Mouse (Mus musculus): ENCODE measurements around the gene Sgip1.

Sgip1 gene

GRCm38 (mm10) chr4:102979385-102979784 lies 238.3 kb downstream of the Sgip1 start:
- no peak for DNase-seq

GRCm38 (mm10) chr4:102981709-102982108 lies 240.6 kb downstream of the Sgip1 start:
- no peak for DNase-seq

- DNase-seq = no peak
Measured at GRCm38 (mm10) chr4:102986173-102986572, 245.1 kb downstream of the Sgip1 start.

- DNase-seq = peak; percentile 61
Measured at GRCm38 (mm10) chr4:102986917-102987316, 245.8 kb downstream of the Sgip1 start.

GRCm38 (mm10) chr4:102987325-102987724 lies 246.2 kb downstream of the Sgip1 start:
- DNase-seq = no peak

- DNase-seq = no peak
Measured at GRCm38 (mm10) chr4:102987756-102988155, 246.7 kb downstream of the Sgip1 start.

DNA sequence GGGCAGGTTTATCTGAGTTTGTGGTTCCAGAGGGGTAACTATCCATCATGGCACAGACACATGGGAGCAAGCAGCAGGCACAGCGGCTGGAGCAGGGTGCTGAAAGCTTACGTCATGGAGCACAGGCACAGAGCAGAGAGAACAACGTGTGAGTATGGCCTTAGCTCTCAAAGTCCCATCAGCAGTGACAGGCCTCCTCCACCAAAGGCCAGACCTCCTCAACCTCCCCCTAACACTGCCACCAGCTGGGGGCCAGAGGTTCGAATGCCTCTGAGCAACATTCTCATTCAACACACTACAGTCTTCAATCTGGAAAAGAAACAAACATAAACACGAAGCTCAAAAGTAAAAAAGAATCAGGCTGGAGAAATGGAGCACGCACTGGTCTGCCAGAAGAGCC lies 247.4 kb downstream of the Sgip1 start:
- no peak for DNase-seq

DNA sequence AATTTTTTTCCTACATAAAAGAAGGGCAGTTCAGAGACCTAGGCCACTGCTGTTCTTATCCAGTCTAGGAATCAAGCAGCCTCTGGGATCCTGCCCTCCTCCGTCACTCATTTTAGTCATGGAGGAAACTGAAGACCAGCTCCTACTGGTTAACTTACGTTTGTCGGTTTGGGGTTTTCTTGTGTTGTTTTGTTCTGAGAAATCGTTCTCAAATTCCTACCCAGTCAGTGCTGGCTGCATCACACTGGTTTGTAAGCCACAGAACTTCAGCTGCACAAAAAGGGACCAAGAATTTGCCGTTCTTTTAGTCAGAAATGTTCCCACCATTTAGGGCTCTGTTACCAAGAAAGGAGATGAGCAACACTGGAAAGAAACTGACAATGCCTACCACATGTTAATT lies 248.3 kb downstream of the Sgip1 start:
- DNase-seq = no peak

- no peak for DNase-seq
Measured at GRCm38 (mm10) chr4:102990016-102990415, 248.9 kb downstream of the Sgip1 start.

- DNase-seq = no peak
Measured at GRCm38 (mm10) chr4:102990595-102991340, 249.7 kb downstream of the Sgip1 start.

DNA sequence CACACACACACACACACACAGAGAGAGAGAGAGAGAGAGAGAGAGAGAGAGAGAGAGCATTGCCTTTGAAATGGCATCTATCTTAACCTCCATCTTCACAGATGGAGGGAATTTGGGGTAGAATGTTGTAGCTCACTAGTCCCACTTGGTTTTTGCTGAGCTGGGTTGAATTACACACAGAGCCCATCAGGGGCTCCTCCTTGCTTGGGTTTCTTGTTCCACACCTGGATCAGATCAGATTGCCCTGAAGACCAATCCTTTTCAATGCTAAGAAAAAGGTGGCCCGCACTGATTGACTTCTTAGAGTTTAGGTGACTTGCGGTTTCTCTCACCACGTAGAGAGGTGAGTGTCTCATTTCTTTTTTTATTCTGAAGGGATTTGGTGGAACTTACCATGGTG lies 250.6 kb downstream of the Sgip1 start:
- no peak for DNase-seq

DNA sequence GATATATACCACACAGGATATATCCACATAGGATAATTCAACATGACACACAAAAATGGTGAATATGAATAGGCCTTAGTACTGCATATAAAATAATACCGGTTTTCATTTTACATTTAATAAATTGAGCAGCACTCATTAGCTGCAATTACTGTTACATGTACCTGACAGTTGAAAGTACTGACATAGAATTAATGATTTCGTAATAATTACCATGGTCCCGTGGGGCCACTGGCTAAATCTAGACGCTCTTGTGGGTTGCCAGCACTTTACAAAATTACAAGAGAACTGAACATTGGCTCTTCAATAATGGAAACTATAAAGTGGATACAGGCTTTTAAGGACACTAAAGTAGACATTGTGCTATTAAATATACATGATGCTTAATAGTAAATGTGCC lies 263.6 kb downstream of the Sgip1 start:
- no peak for DNase-seq

DNA sequence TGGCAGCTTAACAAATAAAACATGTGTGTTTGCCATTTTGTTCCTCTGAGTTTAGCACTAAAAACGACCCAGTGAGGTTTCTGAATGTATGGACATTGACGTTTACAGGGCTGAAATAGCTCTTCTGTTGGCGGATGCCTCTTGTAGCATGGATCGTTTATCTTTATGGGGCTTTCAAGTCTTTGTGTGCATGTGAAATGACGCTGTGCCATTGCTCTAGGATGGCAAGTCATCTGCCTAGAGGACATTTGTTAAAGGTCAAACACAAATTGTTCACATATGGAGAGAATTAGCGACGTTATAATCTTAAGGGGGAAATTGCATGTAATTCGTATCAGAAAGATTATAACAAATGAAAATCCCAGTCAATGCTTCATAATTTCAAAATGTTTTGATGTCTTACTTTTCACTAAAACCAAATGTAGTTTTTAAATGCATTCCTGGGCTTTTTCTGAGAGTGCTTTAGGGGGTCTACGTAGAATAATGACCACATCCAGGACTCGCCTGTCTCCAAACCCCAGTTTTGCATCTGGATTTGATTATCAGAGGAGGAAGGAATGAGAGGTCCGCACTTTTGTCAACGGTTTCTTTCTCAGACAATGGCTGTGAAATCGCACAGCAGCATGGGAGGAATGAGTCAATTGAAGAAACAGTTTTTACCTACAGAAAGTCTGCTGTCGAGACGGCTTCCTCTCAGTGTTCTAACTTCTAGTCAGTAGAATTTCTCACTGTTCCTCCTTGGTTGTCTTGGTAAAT lies 264.3 kb downstream of the Sgip1 start:
- DNase-seq = no peak

DNA sequence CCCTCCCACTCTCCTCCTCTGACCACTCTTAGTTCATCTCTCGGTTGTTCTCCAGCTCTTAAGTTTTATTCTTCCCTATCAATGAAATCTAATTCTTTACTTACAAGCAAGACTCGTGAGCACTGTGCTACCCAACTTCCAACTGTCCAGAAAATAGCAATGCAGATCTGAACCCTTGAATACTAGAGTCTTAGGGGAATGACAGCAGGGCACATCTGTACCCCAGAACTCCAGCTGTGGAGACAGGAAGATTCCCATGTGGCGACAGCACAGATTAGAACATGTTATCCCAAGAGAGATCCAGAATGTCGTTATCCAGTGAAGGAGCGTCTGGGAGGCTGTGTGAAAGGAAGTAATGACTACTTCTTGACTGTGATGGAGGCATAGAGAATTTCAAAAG lies 265.2 kb downstream of the Sgip1 start:
- no peak for DNase-seq

- DNase-seq = no peak
Measured at GRCm38 (mm10) chr4:103006943-103007418, 265.9 kb downstream of the Sgip1 start.

- no peak for DNase-seq
Measured at GRCm38 (mm10) chr4:103010734-103011133, 269.6 kb downstream of the Sgip1 start.

GRCm38 (mm10) chr4:103011823-103012222 lies 270.7 kb downstream of the Sgip1 start:
- DNase-seq = no peak

GRCm38 (mm10) chr4:103013490-103013889 lies 272.4 kb downstream of the Sgip1 start:
- no peak for DNase-seq
